Mouse (Mus musculus) MEL (cell line): ENCODE measurements around the gene Tspan4. TPM values are rescaled to one million over a fixed set of nuclear protein-coding genes. Genes with fewer than 3 reads are reported as not detected.

Source experiments
- DNase-seq: peaks from one replicate; pipeline ENCODE4 v3.0.0; 2011; ENCODE audit warnings: low read depth, low spot score
- H3K27ac ChIP-seq: 2 replicates; pipeline ENCODE4 v1.5.1; 2012; ENCODE audit warnings: low read depth, mild to moderate bottlenecking, control low read depth, low read length, moderate library complexity; ENCODE audit not compliant: control insufficient read depth
- H3K27me3 ChIP-seq, 2 experiments: fragments of 150-350 bp in 1 of 2; sonication (generic) in 1 of 2; 2 replicates each; pipeline ENCODE4 v1.6.1; 2012; ENCODE audit warnings: low read length in 2 of 2, mild to moderate bottlenecking in 2 of 2, improper control_type of control experiment in 1 of 2, moderate library complexity in 1 of 2; ENCODE audit not compliant: insufficient read depth in 2 of 2, control insufficient read depth in 1 of 2
- H3K36me3 ChIP-seq, 2 experiments: 2 replicates each; pipeline ENCODE4 v1.6.1; 2012 to 2014; ENCODE audit warnings: low read length in 2 of 2, improper control_type of control experiment in 1 of 2, inconsistent platforms in 1 of 2, mild to moderate bottlenecking in 1 of 2; ENCODE audit not compliant: insufficient read depth in 2 of 2, control insufficient read depth in 1 of 2
- H3K4me1 ChIP-seq, 2 experiments: fragments of 150-350 bp in 1 of 2; sonication (generic) in 1 of 2; 2 replicates each; pipeline ENCODE4 v1.6.1; 2012; ENCODE audit warnings: low read length in 2 of 2, improper control_type of control experiment in 1 of 2, mild to moderate bottlenecking in 1 of 2; ENCODE audit not compliant: insufficient read depth in 2 of 2, control insufficient read depth in 1 of 2
- H3K4me3 ChIP-seq, 2 experiments: fragments of 150-350 bp in 1 of 2; sonication (generic) in 1 of 2; 2 replicates each; pipeline ENCODE4 v1.5.1; 2012; ENCODE audit warnings: low read depth in 2 of 2, low read length in 2 of 2, mild to moderate bottlenecking in 2 of 2, moderate library complexity in 2 of 2, control low read depth in 1 of 2, improper control_type of control experiment in 1 of 2; ENCODE audit not compliant: control insufficient read depth in 1 of 2, insufficient read depth in 1 of 2
- H3K79me2 ChIP-seq: 2 replicates; pipeline ENCODE4 v1.6.1; 2012; ENCODE audit warnings: mild to moderate bottlenecking, low read length, moderate library complexity; ENCODE audit not compliant: control insufficient read depth, poor library complexity, insufficient read depth
- H3K9ac ChIP-seq: 2 replicates; pipeline ENCODE4 v1.6.1; 2012; ENCODE audit warnings: low read depth, mild to moderate bottlenecking, control low read depth, low read length, moderate library complexity; ENCODE audit not compliant: control insufficient read depth, poor library complexity, severe bottlenecking
- H3K9me3 ChIP-seq: fragments of 150-350 bp; sonication (generic); replicated peaks from 2 replicates; pipeline ENCODE4 v1.6.1; 2012; ENCODE audit warnings: mild to moderate bottlenecking, low read length, improper control_type of control experiment, moderate library complexity; ENCODE audit not compliant: insufficient read depth
- BHLHE40 ChIP-seq: IDR thresholded peaks from 2 replicates; pipeline ENCODE4 v1.6.1; 2012; ENCODE audit warnings: low read depth, mild to moderate bottlenecking, inconsistent platforms, low read length, improper control_type of control experiment, borderline replicate concordance
- CHD2 ChIP-seq: IDR thresholded peaks from 2 replicates; pipeline ENCODE4 v1.6.1; 2011; ENCODE audit warnings: low read length, improper control_type of control experiment
- E2F4 ChIP-seq: IDR thresholded peaks from 2 replicates; pipeline ENCODE4 v1.6.1; 2011; ENCODE audit warnings: low read depth, low read length, improper control_type of control experiment, borderline replicate concordance
- GABPA ChIP-seq: IDR thresholded peaks from 2 replicates; pipeline ENCODE4 v1.6.1; 2012; ENCODE audit warnings: low read depth, mild to moderate bottlenecking, inconsistent platforms, low read length, improper control_type of control experiment, moderate library complexity
- HCFC1 ChIP-seq: IDR thresholded peaks from 2 replicates; pipeline ENCODE4 v1.6.1; 2012; ENCODE audit warnings: low read depth, mild to moderate bottlenecking, inconsistent platforms, low read length, improper control_type of control experiment, moderate library complexity
- JUND ChIP-seq: IDR thresholded peaks from 2 replicates; pipeline ENCODE4 v1.6.1; 2011; ENCODE audit warnings: low read depth, mild to moderate bottlenecking, improper control_type of control experiment, low read length
- MAX ChIP-seq: IDR thresholded peaks from 2 replicates; pipeline ENCODE4 v1.6.1; 2011; ENCODE audit warnings: low read length, improper control_type of control experiment
- MEF2A ChIP-seq: IDR thresholded peaks from 2 replicates; pipeline ENCODE4 v1.6.1; 2014; ENCODE audit warnings: low read depth, mild to moderate bottlenecking, inconsistent platforms, low read length, improper control_type of control experiment; ENCODE audit not compliant: poor library complexity, insufficient replicate concordance, severe bottlenecking; ENCODE audit errors: extremely low read depth
- MXI1 ChIP-seq: IDR thresholded peaks from 2 replicates; pipeline ENCODE4 v1.6.1; 2011; ENCODE audit warnings: mild to moderate bottlenecking, low read depth, low read length, improper control_type of control experiment
- MYB ChIP-seq: IDR thresholded peaks from 2 replicates; pipeline ENCODE4 v1.6.1; 2011; ENCODE audit warnings: mild to moderate bottlenecking, low read depth, low read length, improper control_type of control experiment
- POLR2A ChIP-seq, 2 experiments: IDR thresholded peaks; 2 replicates each; pipeline ENCODE4 v1.6.1; 2011 to 2012; ENCODE audit warnings: low read length in 2 of 2, mild to moderate bottlenecking in 2 of 2, control low read depth in 1 of 2, improper control_type of control experiment in 1 of 2, low read depth in 1 of 2, moderate library complexity in 1 of 2; ENCODE audit not compliant: control insufficient read depth in 1 of 2, insufficient read depth in 1 of 2, poor library complexity in 1 of 2
- POLR2AphosphoS2 ChIP-seq: IDR thresholded peaks from 2 replicates; pipeline ENCODE4 v1.6.1; 2011; ENCODE audit warnings: low read length, improper control_type of control experiment
- POLR2AphosphoS5 ChIP-seq: IDR thresholded peaks from 2 replicates; pipeline ENCODE4 v1.6.1; 2012; ENCODE audit warnings: low read depth, borderline replicate concordance, mild to moderate bottlenecking, inconsistent platforms, low read length, moderate library complexity, mixed read lengths
- RCOR1 ChIP-seq: IDR thresholded peaks from 2 replicates; pipeline ENCODE4 v1.6.1; 2012; ENCODE audit warnings: low read depth, mild to moderate bottlenecking, inconsistent platforms, low read length, improper control_type of control experiment
- SMC3 ChIP-seq: IDR thresholded peaks from 2 replicates; pipeline ENCODE4 v1.6.1; 2011; ENCODE audit warnings: low read depth, low read length, improper control_type of control experiment
- TAL1 ChIP-seq: IDR thresholded peaks from 2 replicates; pipeline ENCODE4 v1.6.1; 2012; ENCODE audit warnings: mild to moderate bottlenecking, inconsistent platforms, low read length, moderate library complexity, mixed read lengths
- TCF12 ChIP-seq: IDR thresholded peaks from 2 replicates; pipeline ENCODE4 v1.6.1; 2014; ENCODE audit warnings: low read depth, mild to moderate bottlenecking, inconsistent platforms, low read length, improper control_type of control experiment, moderate library complexity
- USF2 ChIP-seq, 2 experiments: IDR thresholded peaks; 2 replicates each; pipeline ENCODE4 v1.6.1; 2011 to 2012; ENCODE audit warnings: improper control_type of control experiment in 2 of 2, low read length in 2 of 2, borderline replicate concordance in 1 of 2, inconsistent platforms in 1 of 2, low read depth in 1 of 2, mild to moderate bottlenecking in 1 of 2; ENCODE audit not compliant: insufficient read depth in 1 of 2
- ZMIZ1 ChIP-seq: IDR thresholded peaks from 2 replicates; pipeline ENCODE4 v1.6.1; 2012; ENCODE audit warnings: low read depth, mild to moderate bottlenecking, inconsistent platforms, low read length, improper control_type of control experiment, moderate library complexity
- ZNF384 ChIP-seq: IDR thresholded peaks from 2 replicates; pipeline ENCODE4 v1.6.1; 2012; ENCODE audit warnings: low read depth, mild to moderate bottlenecking, inconsistent platforms, low read length, improper control_type of control experiment
- polyA plus RNA-seq, 2 experiments: library from polyadenylated mRNA; stranded (reverse) in 1 of 2; unstranded in 1 of 2; fragments of >175 nt in 1 of 2; fragments of >200 nt in 1 of 2; gene quantifications; 2 replicates each; pipeline versions ENCODE4 v1.2.1 to v1.2.4; 2012; ENCODE audit warnings: low replicate concordance in 2 of 2, low read depth in 1 of 2; ENCODE audit not compliant: insufficient read length in 2 of 2, insufficient read depth in 1 of 2, missing spikeins in 1 of 2
- total RNA-seq: library from RNA; depleted of rRNA; stranded (reverse); fragments of 300-350 nt; gene quantifications from 2 replicates; pipeline ENCODE4 v1.2.3, GENCODE M21; 2012

Tspan4 gene
- total and polyA plus RNA-seq, 3 experiments, result 97.9 to 110 TPM; not detected in 1

DNA sequence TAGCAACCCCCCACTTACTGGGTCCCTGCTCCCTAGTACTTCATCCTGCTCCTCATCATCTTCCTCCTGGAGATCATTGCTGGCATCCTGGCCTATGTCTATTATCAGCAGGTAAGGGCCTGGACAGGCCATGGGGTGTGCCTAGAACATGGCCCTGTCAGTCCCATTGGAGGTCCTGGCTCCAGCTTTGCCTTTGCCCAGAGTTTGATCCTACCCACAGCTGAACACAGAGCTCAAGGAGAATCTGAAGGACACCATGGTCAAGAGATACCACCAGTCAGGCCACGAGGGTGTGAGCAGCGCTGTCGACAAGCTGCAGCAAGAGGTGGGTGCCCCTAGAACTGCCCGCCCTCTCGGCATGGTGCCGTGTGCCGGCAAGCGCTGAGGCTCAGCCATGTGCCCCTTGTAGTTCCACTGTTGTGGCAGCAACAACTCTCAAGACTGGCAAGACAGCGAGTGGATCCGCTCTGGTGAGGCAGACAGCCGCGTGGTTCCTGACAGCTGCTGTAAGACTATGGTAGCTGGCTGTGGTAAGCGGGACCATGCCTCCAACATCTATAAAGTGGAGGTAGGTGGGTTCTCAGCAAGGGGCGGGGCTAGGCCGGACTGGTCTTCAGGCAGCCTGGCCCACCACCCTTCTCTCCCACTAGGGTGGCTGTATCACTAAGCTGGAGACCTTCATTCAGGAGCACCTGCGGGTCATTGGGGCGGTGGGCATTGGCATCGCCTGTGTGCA, 5.0 kb upstream of the Tspan4 start:
- Histone ChIP-seq H3K4me3 (no peak overlapping the region), H3K27ac (no peak overlapping the region), H3K4me1 (peaks cover 8 to 35% of the 10 kb centered on the region in 2 experiments), H3K9me3 (no peaks in the 10 kb centered on the region), H3K27me3 (no peaks in the 10 kb centered on the region), H3K36me3 (peaks cover 0 to 18% of the 10 kb centered on the region in 2 experiments; a peak in 2 of 4 replicates), H3K79me2 (peaks cover 31% of the 10 kb centered on the region), H3K9ac (no peak overlapping the region; the same call in 1 of the 2 replicates)
- no peak for DNase-seq
- TF ChIP-seq MYB, result no peak
- no peak for TF ChIP-seq POLR2A (IDR thresholded peaks at IDR 0.05; ENCODE audit: control insufficient read depth in 1 of 2, insufficient read depth in 1 of 2, low read depth in 1 of 2, low read length in 2 of 2, poor library complexity in 1 of 2)
- TF ChIP-seq MEF2A, result no peak
- no peak for TF ChIP-seq JUND
- TF ChIP-seq POLR2AphosphoS2, result no peak
- TF ChIP-seq POLR2AphosphoS5, result no peak
- no peak for TF ChIP-seq GABPA
- no peak for TF ChIP-seq ZMIZ1
- TF ChIP-seq CHD2, result no peak
- TF ChIP-seq BHLHE40, result no peak
- no peak for TF ChIP-seq MXI1
- TF ChIP-seq MAX, result no peak
- no peak for TF ChIP-seq E2F4

DNA sequence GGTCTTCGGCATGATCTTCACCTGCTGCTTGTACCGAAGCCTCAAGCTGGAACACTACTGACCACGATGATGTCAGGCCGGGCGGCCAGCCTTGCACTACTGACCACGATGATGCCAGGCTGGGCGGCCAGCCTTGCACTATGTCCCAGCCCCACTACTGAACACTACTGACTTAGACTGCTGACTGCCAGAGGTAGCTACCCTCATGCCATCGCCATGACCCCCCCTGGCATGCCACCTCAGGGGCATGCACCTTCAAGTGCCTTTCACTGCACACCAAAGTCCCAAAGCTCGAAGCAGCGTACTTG, 4.4 kb upstream of the Tspan4 start:
- TF ChIP-seq SMC3, result no peak
- TF ChIP-seq ZNF384, result no peak
- no peak; the same call in 1 of the 2 replicates for TF ChIP-seq POLR2AphosphoS2
- no peak for TF ChIP-seq TCF12
- TF ChIP-seq HCFC1, result no peak
- no peak for TF ChIP-seq RCOR1
- TF ChIP-seq TAL1, result no peak
- TF ChIP-seq USF2 (IDR thresholded peaks at IDR 0.05; ENCODE audit: borderline replicate concordance in 1 of 2, insufficient read depth in 1 of 2, low read depth in 1 of 2, low read length in 2 of 2), result no peak
- DNase-seq, result no peak
- Histone ChIP-seq H3K9me3 (no peaks in the 10 kb centered on the region), H3K27me3 (no peaks in the 10 kb centered on the region), H3K4me1 (peaks cover 8 to 32% of the 10 kb centered on the region in 2 experiments), H3K36me3 (peaks cover 0 to 18% of the 10 kb centered on the region in 2 experiments; a peak in 2 of 4 replicates), H3K4me3 (no peak overlapping the region), H3K9ac (no peak overlapping the region), H3K79me2 (peaks cover 36% of the 10 kb centered on the region), H3K27ac (no peak overlapping the region)
